Mouse (Mus musculus): Measurements from ENCODE around the gene Lcn2. TPM values are rescaled to one million over a fixed set of nuclear protein-coding genes. Genes with fewer than 3 reads are reported as not detected.
A peak's percentile ranks its signal among the peaks of the same experiment; 100 is the strongest.

Lcn2 gene
- polyA plus RNA-seq, 1 experiment = 2.4 TPM

GRCm38 (mm10) chr2:32357710-32358109, 30.3 kb downstream of the Lcn2 start:
- Histone ChIP-seq H3K4me1 (ENCODE audit: control insufficient read depth, insufficient read depth, low read length) (peaks cover 8% of the 10 kb centered on the region), H3K27ac (ENCODE audit: insufficient read depth, low read depth, low read length) (no peak overlapping the region), H3K4me3 (ENCODE audit: insufficient read depth, low read length) (no peak overlapping the region)
- TF ChIP-seq POLR2A (IDR thresholded peaks at IDR 0.05; ENCODE audit: borderline replicate concordance, low read depth, low read length) = no peak
- TF ChIP-seq CTCF (IDR thresholded peaks at IDR 0.05; ENCODE audit: low read depth, low read length) = no peak

DNA sequence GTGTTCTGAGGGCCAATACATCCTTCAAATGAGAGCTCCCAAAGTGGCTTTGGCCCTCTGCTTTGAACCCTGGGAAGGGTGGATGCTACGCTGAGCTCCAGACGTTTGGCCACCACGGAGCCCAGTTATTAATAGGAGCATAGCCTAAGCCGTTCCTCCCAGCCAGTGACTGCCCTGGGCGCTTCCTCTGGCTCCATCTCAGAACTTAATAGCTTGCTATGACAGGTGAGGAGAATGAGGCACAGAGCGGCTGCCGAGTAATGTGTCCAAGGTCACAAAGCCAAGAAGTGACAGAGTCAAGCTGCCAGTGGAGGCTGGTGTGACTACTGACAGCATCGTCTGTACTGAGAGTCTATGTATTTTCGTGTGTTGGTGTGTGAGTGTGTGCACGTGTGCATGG, 31.8 kb downstream of the Lcn2 start:
- Histone ChIP-seq H3K27ac (ENCODE audit: insufficient read depth, low read depth, low read length) (no peak overlapping the region), H3K4me3 (ENCODE audit: insufficient read depth, low read length) (no peak overlapping the region), H3K4me1 (ENCODE audit: control insufficient read depth, insufficient read depth, low read length) (peaks cover 11% of the 10 kb centered on the region)
- TF ChIP-seq CTCF (IDR thresholded peaks at IDR 0.05; ENCODE audit: low read depth, low read length) = no peak
- TF ChIP-seq POLR2A (IDR thresholded peaks at IDR 0.05; ENCODE audit: borderline replicate concordance, low read depth, low read length) = no peak

DNA sequence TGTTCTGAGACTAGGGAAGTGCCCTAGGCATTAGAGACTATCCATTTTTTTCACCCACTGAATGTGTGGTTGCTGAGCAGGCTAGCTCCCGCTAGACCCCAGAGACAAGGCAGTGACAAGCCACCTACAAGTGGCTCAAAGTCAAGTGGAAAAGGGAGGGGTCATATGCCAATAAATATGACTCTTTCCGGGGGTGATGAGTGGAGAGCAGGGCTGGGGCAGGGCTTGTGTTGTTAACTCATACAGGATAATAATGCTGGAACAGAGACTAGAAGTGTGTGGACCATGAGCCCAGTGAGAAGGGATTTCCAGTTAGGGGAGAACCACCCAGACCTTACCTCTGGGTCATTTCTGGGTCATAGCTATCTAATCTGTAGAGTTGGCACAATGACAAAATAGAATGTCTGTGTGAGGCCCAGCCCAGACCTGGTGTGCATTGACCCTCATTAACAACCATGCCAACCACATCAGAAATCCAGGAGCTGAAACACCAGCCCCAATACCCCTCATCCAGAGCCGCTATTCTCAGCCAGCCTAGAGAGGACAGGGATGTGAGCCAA, 33.6 kb downstream of the Lcn2 start:
- H3K27ac ChIP-seq (ENCODE audit: insufficient read depth, low read depth, low read length) = no peak overlapping the region
- peaks cover 18% of the 10 kb centered on the region for H3K4me1 ChIP-seq (ENCODE audit: control insufficient read depth, insufficient read depth, low read length)
- no peak overlapping the region for H3K4me3 ChIP-seq (ENCODE audit: insufficient read depth, low read length)
- TF ChIP-seq CTCF (IDR thresholded peaks at IDR 0.05; ENCODE audit: low read depth, low read length) (no peak), POLR2A (IDR thresholded peaks at IDR 0.05; ENCODE audit: borderline replicate concordance, low read depth, low read length) (no peak)

GRCm38 (mm10) chr2:32353836-32354235, 34.2 kb downstream of the Lcn2 start:
- Histone ChIP-seq H3K27ac (ENCODE audit: insufficient read depth, low read depth, low read length) (no peak overlapping the region), H3K4me3 (ENCODE audit: insufficient read depth, low read length) (no peak overlapping the region), H3K4me1 (ENCODE audit: control insufficient read depth, insufficient read depth, low read length) (peaks cover 18% of the 10 kb centered on the region)
- TF ChIP-seq CTCF (IDR thresholded peaks at IDR 0.05; ENCODE audit: low read depth, low read length) (no peak), POLR2A (IDR thresholded peaks at IDR 0.05; ENCODE audit: borderline replicate concordance, low read depth, low read length) (no peak)

- H3K27ac ChIP-seq (ENCODE audit: insufficient read depth, low read depth, low read length) = no peak within 1 kb of the TSS
- peak; percentile 44; the same call in 1 of the 2 replicates for TF ChIP-seq CTCF (IDR thresholded peaks at IDR 0.05; ENCODE audit: low read depth, low read length)
- no peak for TF ChIP-seq POLR2A (IDR thresholded peaks at IDR 0.05; ENCODE audit: borderline replicate concordance, low read depth, low read length)
- peak within 1 kb of the TSS; percentile 60 for H3K4me3 ChIP-seq (ENCODE audit: insufficient read depth, low read length)
- peaks cover 18% of the 10 kb centered on the region for H3K4me1 ChIP-seq (ENCODE audit: control insufficient read depth, insufficient read depth, low read length)
Measured at GRCm38 (mm10) chr2:32353007-32353542, 35.0 kb downstream of the Lcn2 start, which contains the start of gene Dnm1. TSS of gene Dnm1 (minus strand) at chr2:32353338.

GRCm38 (mm10) chr2:32352151-32353006, 35.7 kb downstream of the Lcn2 start, which contains the start of gene Ciz1:
TSS of gene Ciz1 (plus strand) at chr2:32352327.
- Histone ChIP-seq H3K4me3 (ENCODE audit: insufficient read depth, low read length) (peak within 1 kb of the TSS; percentile 60), H3K4me1 (ENCODE audit: control insufficient read depth, insufficient read depth, low read length) (peaks cover 18% of the 10 kb centered on the region), H3K27ac (ENCODE audit: insufficient read depth, low read depth, low read length) (no peak within 1 kb of the TSS)
- no peak for TF ChIP-seq POLR2A (IDR thresholded peaks at IDR 0.05; ENCODE audit: borderline replicate concordance, low read depth, low read length)
- no peak for TF ChIP-seq CTCF (IDR thresholded peaks at IDR 0.05; ENCODE audit: low read depth, low read length)

GRCm38 (mm10) chr2:32351471-32351961, 36.5 kb downstream of the Lcn2 start:
- Histone ChIP-seq H3K4me3 (ENCODE audit: insufficient read depth, low read length) (no peak overlapping the region), H3K4me1 (ENCODE audit: control insufficient read depth, insufficient read depth, low read length) (peaks cover 18% of the 10 kb centered on the region), H3K27ac (ENCODE audit: insufficient read depth, low read depth, low read length) (no peak overlapping the region)
- TF ChIP-seq CTCF (IDR thresholded peaks at IDR 0.05; ENCODE audit: low read depth, low read length) (no peak), POLR2A (IDR thresholded peaks at IDR 0.05; ENCODE audit: borderline replicate concordance, low read depth, low read length) (no peak)

GRCm38 (mm10) chr2:32350471-32351051, 37.5 kb downstream of the Lcn2 start:
- no peak overlapping the region for H3K27ac ChIP-seq (ENCODE audit: insufficient read depth, low read depth, low read length)
- TF ChIP-seq CTCF (IDR thresholded peaks at IDR 0.05; ENCODE audit: low read depth, low read length) (no peak), POLR2A (IDR thresholded peaks at IDR 0.05; ENCODE audit: borderline replicate concordance, low read depth, low read length) (no peak)
- H3K4me1 ChIP-seq (ENCODE audit: control insufficient read depth, insufficient read depth, low read length) = peaks cover 18% of the 10 kb centered on the region
- no peak overlapping the region for H3K4me3 ChIP-seq (ENCODE audit: insufficient read depth, low read length)

DNA sequence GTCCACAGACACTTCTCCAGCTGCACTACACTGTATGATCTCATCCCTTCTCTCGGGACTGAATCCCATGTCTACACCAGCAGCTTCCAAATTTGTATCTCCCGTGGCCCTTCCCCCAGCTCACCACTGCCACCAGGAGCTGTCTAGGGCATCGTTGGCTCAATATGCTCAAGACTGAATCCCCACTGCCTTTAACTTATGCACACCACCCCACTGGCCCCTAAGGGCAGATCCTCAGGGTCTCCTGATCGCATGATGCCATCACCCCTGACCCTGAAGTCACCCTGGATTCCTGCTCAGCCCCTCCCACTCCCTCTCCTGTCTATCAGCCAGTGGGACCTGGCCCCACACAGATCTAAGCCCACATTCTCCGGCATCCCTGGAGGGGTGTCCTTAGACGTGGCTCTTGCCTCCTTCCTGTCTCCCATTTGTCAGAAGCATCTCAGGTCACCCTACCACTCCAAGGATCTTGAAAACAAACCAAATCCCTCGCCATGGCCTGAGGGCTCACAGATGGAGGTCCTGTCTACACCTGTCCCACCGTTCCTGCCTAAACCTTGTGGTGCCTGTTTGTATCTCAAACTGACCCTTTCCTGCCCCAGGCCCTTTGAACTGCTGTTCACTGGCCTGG, 38.3 kb downstream of the Lcn2 start:
- peaks cover 18% of the 10 kb centered on the region for H3K4me1 ChIP-seq (ENCODE audit: control insufficient read depth, insufficient read depth, low read length)
- H3K27ac ChIP-seq (ENCODE audit: insufficient read depth, low read depth, low read length) = no peak overlapping the region
- no peak overlapping the region for H3K4me3 ChIP-seq (ENCODE audit: insufficient read depth, low read length)
- TF ChIP-seq CTCF (IDR thresholded peaks at IDR 0.05; ENCODE audit: low read depth, low read length) = no peak

All from bone marrow macrophage, adult 2 months (primary cell).